Comparison of ENCODE assay signal across 9 mouse cellular contexts in genomic region chr7:30558656-30559442, GRCm38 (mm10). TPM values are rescaled to one million over a fixed set of nuclear protein-coding genes. Genes with fewer than 3 reads are reported as not detected.
DNase-seq lines count a peak whose midpoint lies in the region; ATAC-seq lines count a peak whose summit lies in the region.
"Had no signal": no experiment of that assay in that cellular context is flagged by ENCODE, and none has a peak within 500 bp of the region (broad histone marks: within the 10 kb centered on the region; RNA-seq: fewer than 3 reads in every experiment).

No protein-coding gene starts in this region.

- no peaks in the 10 kb centered on the region for H3K27me3 ChIP-seq in limb, embryonic 10.5 days (ENCODE audit: low read depth, poor library complexity, severe bottlenecking)
- no peaks in the 10 kb centered on the region for H3K27me3 ChIP-seq in neural tube, embryonic 14.5 days (ENCODE audit: control insufficient read depth, insufficient read depth, low read length)

- peak overlapping the region; percentile 87 for H3K4me2 ChIP-seq in neural tube, embryonic 14.5 days (ENCODE audit: low read depth, low read length)

- H3K4me1 ChIP-seq in limb, embryonic 10.5 days = peaks cover 36% of the 10 kb centered on the region
- H3K4me1 ChIP-seq in neural tube, embryonic 14.5 days (ENCODE audit: control insufficient read depth, insufficient read depth, low read length) = peaks cover 6% of the 10 kb centered on the region

- peak; percentile 50 for ATAC-seq in erythroblast, adult 5-6 weeks (replicated peaks; ENCODE audit: low FRiP score, poor library complexity, severe bottlenecking)
- ATAC-seq in neural tube, embryonic 14.5 days (ENCODE audit: low read depth) = no peak; the same call in 1 of the 2 replicates
- no peak for ATAC-seq in activated CD4-positive, CD25-positive, alpha-beta regulatory T cell, adult 4 months

- H3K9ac ChIP-seq in neural tube, embryonic 14.5 days (replicated peaks; ENCODE audit: low read depth, low read length) = peak overlapping the region; percentile 62

- peak overlapping the region; percentile 78 for H3K27ac ChIP-seq in limb, embryonic 10.5 days
- peak overlapping the region; percentile 16; the same call in 1 of the 2 replicates for H3K27ac ChIP-seq in neural tube, embryonic 14.5 days (ENCODE audit: low read depth, low read length)

- H3K36me3 ChIP-seq in limb, embryonic 10.5 days = peaks cover 46% of the 10 kb centered on the region
- H3K36me3 ChIP-seq in neural tube, embryonic 14.5 days (ENCODE audit: control insufficient read depth, insufficient read depth, low read length) = peaks cover 27% of the 10 kb centered on the region; the same call in 1 of the 2 replicates

- WGBS in limb, embryonic 10.5 days = 15% methylated on average over 12 of the region's 12 CpGs
- 13% methylated on average over 12 of the region's 12 CpGs for WGBS in neural tube, embryonic 14.5 days

- H3K9me3 ChIP-seq in limb, embryonic 10.5 days (replicated peaks) = no peaks in the 10 kb centered on the region
- H3K9me3 ChIP-seq in neural tube, embryonic 14.5 days (ENCODE audit: control insufficient read depth, low read length) = no peaks in the 10 kb centered on the region

- peak; percentile 22 for DNase-seq in spleen, adult 12 weeks (ENCODE audit: low spot score)
- no peak for DNase-seq in spleen, postnatal 4 days (ENCODE audit: low spot score in 2 of 2)
- DNase-seq in limb, embryonic 10.5 days (ENCODE audit: low spot score) = no peak
- no peak for DNase-seq in right cerebral cortex, postnatal 4 days
- DNase-seq in left cerebral cortex, adult 11 months (ENCODE audit: low spot score) = no peak

- peak overlapping the region; percentile 68 for H3K4me3 ChIP-seq in limb, embryonic 10.5 days
- H3K4me3 ChIP-seq in neural tube, embryonic 14.5 days (ENCODE audit: low read depth, low read length) = peak overlapping the region; percentile 52

RNA-seq across cellular contexts. Expression of gene Lin37, which starts 0.8 kb away (rescaled TPM):
- 48.0 and 55.0 TPM in 2 replicates for total RNA-seq in erythroblast, adult 5-6 weeks (2015; ENCODE audit: low replicate concordance)
- total RNA-seq in erythroblast, adult 5-6 weeks (2017; ENCODE audit: low replicate concordance) = 7.8 and 8.9 TPM in 2 replicates
- 42.5 and 45.6 TPM in 2 replicates for polyA plus RNA-seq in limb, embryonic 10.5 days (2016; fragmentation: Nextera tagmentation; extraction: Ambion mirVana)
- 55.4 and 57.4 TPM in 2 replicates for polyA plus RNA-seq in neural tube, embryonic 14.5 days (2014; fragmentation: Nextera tagmentation; extraction: Ambion mirVana)
- polyA plus RNA-seq in activated CD4-positive, CD25-positive, alpha-beta regulatory T cell, adult 4 months (2017; shearing (Covaris generic)) = 100 to 1,000 TPM in 1 of 2 experiments, 10 to 100 TPM in 1; 93.6 to 106 TPM

RNA-seq across cellular contexts. Expression of gene U2af1l4, which starts 4.3 kb away (rescaled TPM):
- total RNA-seq in erythroblast, adult 5-6 weeks (2015; ENCODE audit: low replicate concordance) = 3.5 and 30.1 TPM in 2 replicates
- total RNA-seq in erythroblast, adult 5-6 weeks (2017; ENCODE audit: low replicate concordance) = 30.0 and 39.4 TPM in 2 replicates
- polyA plus RNA-seq in limb, embryonic 10.5 days (2016; fragmentation: Nextera tagmentation; extraction: Ambion mirVana) = 92.5 and 100 TPM in 2 replicates
- 99.4 and 99.6 TPM in 2 replicates for polyA plus RNA-seq in neural tube, embryonic 14.5 days (2014; fragmentation: Nextera tagmentation; extraction: Ambion mirVana)
- polyA plus RNA-seq in activated CD4-positive, CD25-positive, alpha-beta regulatory T cell, adult 4 months (2017; shearing (Covaris generic)) = 10 to 100 TPM; 55.1 to 58.9 TPM

RNA-seq across cellular contexts. Expression of gene Gm49396, which starts 4.3 kb away (rescaled TPM):
- 1.3 and 4.8 TPM in 2 replicates for total RNA-seq in erythroblast, adult 5-6 weeks (2015; ENCODE audit: low replicate concordance)
- 5.2 and 6.6 TPM in 2 replicates for total RNA-seq in erythroblast, adult 5-6 weeks (2017; ENCODE audit: low replicate concordance)
- polyA plus RNA-seq in limb, embryonic 10.5 days (2016; fragmentation: Nextera tagmentation; extraction: Ambion mirVana) = 13.4 and 15.3 TPM in 2 replicates
- polyA plus RNA-seq in neural tube, embryonic 14.5 days (2014; fragmentation: Nextera tagmentation; extraction: Ambion mirVana) = 8.1 and 9.4 TPM in 2 replicates
- 10 to 100 TPM; 57.9 to 60.0 TPM for polyA plus RNA-seq in activated CD4-positive, CD25-positive, alpha-beta regulatory T cell, adult 4 months (2017; shearing (Covaris generic))

RNA-seq across cellular contexts. Expression of gene Psenen, which starts 4.6 kb away (rescaled TPM):
- total RNA-seq in erythroblast, adult 5-6 weeks (2015; ENCODE audit: low replicate concordance) = 73.4 and 88.8 TPM in 2 replicates
- total RNA-seq in erythroblast, adult 5-6 weeks (2017; ENCODE audit: low replicate concordance) = 41.4 and 69.3 TPM in 2 replicates
- 120 and 121 TPM in 2 replicates for polyA plus RNA-seq in limb, embryonic 10.5 days (2016; fragmentation: Nextera tagmentation; extraction: Ambion mirVana)
- 111 and 126 TPM in 2 replicates for polyA plus RNA-seq in neural tube, embryonic 14.5 days (2014; fragmentation: Nextera tagmentation; extraction: Ambion mirVana)
- 100 to 1,000 TPM; 279 to 335 TPM for polyA plus RNA-seq in activated CD4-positive, CD25-positive, alpha-beta regulatory T cell, adult 4 months (2017; shearing (Covaris generic))

RNA-seq across cellular contexts. Expression of gene Igflr1, which starts 6.4 kb away (rescaled TPM):
- 4.0 and 7.3 TPM in 2 replicates for total RNA-seq in erythroblast, adult 5-6 weeks (2015; ENCODE audit: low replicate concordance)
- total RNA-seq in erythroblast, adult 5-6 weeks (2017; ENCODE audit: low replicate concordance) = not detected in 2 replicates
- 5.7 and 6.5 TPM in 2 replicates for polyA plus RNA-seq in limb, embryonic 10.5 days (2016; fragmentation: Nextera tagmentation; extraction: Ambion mirVana)
- polyA plus RNA-seq in neural tube, embryonic 14.5 days (2014; fragmentation: Nextera tagmentation; extraction: Ambion mirVana) = 2.8 and 3.7 TPM in 2 replicates
- 100 to 1,000 TPM; 162 to 234 TPM for polyA plus RNA-seq in activated CD4-positive, CD25-positive, alpha-beta regulatory T cell, adult 4 months (2017; shearing (Covaris generic))
- total RNA-seq: hematopoietic stem cell, adult 5-6 weeks had no signal
